Mouse (Mus musculus) MEL (cell line): ENCODE measurements at regions not wholly inside any gene's neighbourhood (a gene's known extent, or its start where the extent isn't known, plus 50 kb on each side); places are given as distances from the start of the nearest gene placed in this dataset.

Source experiments
- DNase-seq: peaks from one replicate; pipeline ENCODE4 v3.0.0; 2011; ENCODE audit warnings: low read depth, low spot score
- H3K27ac ChIP-seq: 2 replicates; pipeline ENCODE4 v1.5.1; 2012; ENCODE audit warnings: low read depth, mild to moderate bottlenecking, control low read depth, low read length, moderate library complexity; ENCODE audit not compliant: control insufficient read depth
- H3K27me3 ChIP-seq, 2 experiments: fragments of 150-350 bp in 1 of 2; sonication (generic) in 1 of 2; 2 replicates each; pipeline ENCODE4 v1.6.1; 2012; ENCODE audit warnings: low read length in 2 of 2, mild to moderate bottlenecking in 2 of 2, improper control_type of control experiment in 1 of 2, moderate library complexity in 1 of 2; ENCODE audit not compliant: insufficient read depth in 2 of 2, control insufficient read depth in 1 of 2
- H3K36me3 ChIP-seq, 2 experiments: 2 replicates each; pipeline ENCODE4 v1.6.1; 2012 to 2014; ENCODE audit warnings: low read length in 2 of 2, improper control_type of control experiment in 1 of 2, inconsistent platforms in 1 of 2, mild to moderate bottlenecking in 1 of 2; ENCODE audit not compliant: insufficient read depth in 2 of 2, control insufficient read depth in 1 of 2
- H3K4me1 ChIP-seq, 2 experiments: fragments of 150-350 bp in 1 of 2; sonication (generic) in 1 of 2; 2 replicates each; pipeline ENCODE4 v1.6.1; 2012; ENCODE audit warnings: low read length in 2 of 2, improper control_type of control experiment in 1 of 2, mild to moderate bottlenecking in 1 of 2; ENCODE audit not compliant: insufficient read depth in 2 of 2, control insufficient read depth in 1 of 2
- H3K4me3 ChIP-seq, 2 experiments: fragments of 150-350 bp in 1 of 2; sonication (generic) in 1 of 2; 2 replicates each; pipeline ENCODE4 v1.5.1; 2012; ENCODE audit warnings: low read depth in 2 of 2, low read length in 2 of 2, mild to moderate bottlenecking in 2 of 2, moderate library complexity in 2 of 2, control low read depth in 1 of 2, improper control_type of control experiment in 1 of 2; ENCODE audit not compliant: control insufficient read depth in 1 of 2, insufficient read depth in 1 of 2
- H3K79me2 ChIP-seq: 2 replicates; pipeline ENCODE4 v1.6.1; 2012; ENCODE audit warnings: mild to moderate bottlenecking, low read length, moderate library complexity; ENCODE audit not compliant: control insufficient read depth, poor library complexity, insufficient read depth
- H3K9ac ChIP-seq: 2 replicates; pipeline ENCODE4 v1.6.1; 2012; ENCODE audit warnings: low read depth, mild to moderate bottlenecking, control low read depth, low read length, moderate library complexity; ENCODE audit not compliant: control insufficient read depth, poor library complexity, severe bottlenecking
- H3K9me3 ChIP-seq: fragments of 150-350 bp; sonication (generic); replicated peaks from 2 replicates; pipeline ENCODE4 v1.6.1; 2012; ENCODE audit warnings: mild to moderate bottlenecking, low read length, improper control_type of control experiment, moderate library complexity; ENCODE audit not compliant: insufficient read depth
- EP300 ChIP-seq, 2 experiments: IDR thresholded peaks; 2 replicates each; pipeline ENCODE4 v1.6.1; 2011; ENCODE audit warnings: improper control_type of control experiment in 2 of 2, low read length in 2 of 2, low read depth in 1 of 2, mild to moderate bottlenecking in 1 of 2
- JUND ChIP-seq: IDR thresholded peaks from 2 replicates; pipeline ENCODE4 v1.6.1; 2011; ENCODE audit warnings: low read depth, mild to moderate bottlenecking, improper control_type of control experiment, low read length
- MAFK ChIP-seq: IDR thresholded peaks from 2 replicates; pipeline ENCODE4 v1.6.1; 2011; ENCODE audit warnings: low read depth, mild to moderate bottlenecking, low read length, improper control_type of control experiment, borderline replicate concordance
- MAX ChIP-seq: IDR thresholded peaks from 2 replicates; pipeline ENCODE4 v1.6.1; 2011; ENCODE audit warnings: low read length, improper control_type of control experiment
- MAZ ChIP-seq: IDR thresholded peaks from 2 replicates; pipeline ENCODE4 v1.6.1; 2012; ENCODE audit warnings: low read depth, mild to moderate bottlenecking, inconsistent platforms, low read length, improper control_type of control experiment
- MYB ChIP-seq: IDR thresholded peaks from 2 replicates; pipeline ENCODE4 v1.6.1; 2011; ENCODE audit warnings: mild to moderate bottlenecking, low read depth, low read length, improper control_type of control experiment
- NELFE ChIP-seq: IDR thresholded peaks from 2 replicates; pipeline ENCODE4 v1.6.1; 2011; ENCODE audit warnings: low read depth, low read length, improper control_type of control experiment
- POLR2A ChIP-seq, 2 experiments: IDR thresholded peaks; 2 replicates each; pipeline ENCODE4 v1.6.1; 2011 to 2012; ENCODE audit warnings: low read length in 2 of 2, mild to moderate bottlenecking in 2 of 2, control low read depth in 1 of 2, improper control_type of control experiment in 1 of 2, low read depth in 1 of 2, moderate library complexity in 1 of 2; ENCODE audit not compliant: control insufficient read depth in 1 of 2, insufficient read depth in 1 of 2, poor library complexity in 1 of 2
- RCOR1 ChIP-seq: IDR thresholded peaks from 2 replicates; pipeline ENCODE4 v1.6.1; 2012; ENCODE audit warnings: low read depth, mild to moderate bottlenecking, inconsistent platforms, low read length, improper control_type of control experiment
- SMC3 ChIP-seq: IDR thresholded peaks from 2 replicates; pipeline ENCODE4 v1.6.1; 2011; ENCODE audit warnings: low read depth, low read length, improper control_type of control experiment
- USF2 ChIP-seq, 2 experiments: IDR thresholded peaks; 2 replicates each; pipeline ENCODE4 v1.6.1; 2011 to 2012; ENCODE audit warnings: improper control_type of control experiment in 2 of 2, low read length in 2 of 2, borderline replicate concordance in 1 of 2, inconsistent platforms in 1 of 2, low read depth in 1 of 2, mild to moderate bottlenecking in 1 of 2; ENCODE audit not compliant: insufficient read depth in 1 of 2
- ZKSCAN1 ChIP-seq: IDR thresholded peaks from 2 replicates; pipeline ENCODE4 v1.6.1; 2012; ENCODE audit warnings: low read depth, mild to moderate bottlenecking, inconsistent platforms, low read length, improper control_type of control experiment, moderate library complexity
- ZNF384 ChIP-seq: IDR thresholded peaks from 2 replicates; pipeline ENCODE4 v1.6.1; 2012; ENCODE audit warnings: low read depth, mild to moderate bottlenecking, inconsistent platforms, low read length, improper control_type of control experiment

GRCm38 (mm10) chr13:112160173-112160641 lies 128.0 kb upstream of the Ankrd55 start:
- Histone ChIP-seq H3K36me3 (no peaks in the 10 kb centered on the region), H3K4me1 (no peaks in the 10 kb centered on the region), H3K79me2 (no peaks in the 10 kb centered on the region), H3K9ac (no peak overlapping the region), H3K27me3 (peaks cover 0 to 3% of the 10 kb centered on the region in 2 experiments; a peak in 1 of 4 replicates), H3K4me3 (no peak overlapping the region), H3K9me3 (no peaks in the 10 kb centered on the region), H3K27ac (no peak overlapping the region)
- TF ChIP-seq POLR2A (IDR thresholded peaks at IDR 0.05; ENCODE audit: control insufficient read depth in 1 of 2, insufficient read depth in 1 of 2, low read depth in 1 of 2, low read length in 2 of 2, poor library complexity in 1 of 2) (no peak), MAZ (no peak), JUND (no peak), ZNF384 (no peak), MAX (no peak), ZKSCAN1 (no peak), NELFE (no peak)
- no peak for DNase-seq

GRCm38 (mm10) chr13:112160726-112161125 lies 127.5 kb upstream of the Ankrd55 start:
- H3K4me1 ChIP-seq = no peaks in the 10 kb centered on the region
- no peak overlapping the region for H3K4me3 ChIP-seq
- TF ChIP-seq SMC3 (no peak), MYB (no peak), USF2 (IDR thresholded peaks at IDR 0.05; ENCODE audit: borderline replicate concordance in 1 of 2, insufficient read depth in 1 of 2, low read depth in 1 of 2, low read length in 2 of 2) (no peak), RCOR1 (no peak)
- no peak overlapping the region for H3K27ac ChIP-seq
- no peaks in the 10 kb centered on the region for H3K79me2 ChIP-seq
- DNase-seq = no peak
- H3K36me3 ChIP-seq = no peaks in the 10 kb centered on the region
- no peaks in the 10 kb centered on the region for H3K9me3 ChIP-seq
- no peak overlapping the region for H3K9ac ChIP-seq
- H3K27me3 ChIP-seq = peaks cover 0 to 3% of the 10 kb centered on the region in 2 experiments; a peak in 1 of 4 replicates

DNA sequence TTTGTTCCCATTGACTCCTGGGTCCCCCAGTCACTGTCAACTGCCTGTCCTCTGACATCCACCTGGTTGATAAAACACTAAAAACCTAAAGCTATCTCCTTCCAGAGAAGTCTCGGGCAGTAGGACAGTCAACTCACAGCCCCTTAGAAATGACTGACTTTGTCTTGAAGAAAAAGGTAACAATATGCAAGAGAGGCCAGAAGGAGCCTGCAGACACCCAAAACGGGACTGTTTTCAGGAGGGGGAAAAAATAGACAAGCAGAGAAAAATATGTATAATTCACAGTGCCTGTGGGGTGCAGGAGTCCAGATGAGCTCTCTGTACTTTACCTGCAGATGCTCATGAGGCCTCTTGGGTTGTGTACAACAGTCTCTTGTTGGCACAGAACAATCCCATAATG lies 126.4 kb upstream of the Ankrd55 start:
- H3K27me3 ChIP-seq = peaks cover 0 to 3% of the 10 kb centered on the region in 2 experiments; a peak in 1 of 4 replicates
- no peaks in the 10 kb centered on the region for H3K36me3 ChIP-seq
- H3K4me1 ChIP-seq = no peaks in the 10 kb centered on the region
- TF ChIP-seq EP300 (IDR thresholded peaks at IDR 0.05; ENCODE audit: low read depth in 1 of 2, low read length in 2 of 2) = no peak
- TF ChIP-seq MAFK = no peak
- H3K79me2 ChIP-seq = no peaks in the 10 kb centered on the region
- DNase-seq = no peak
- no peak overlapping the region for H3K4me3 ChIP-seq
- no peaks in the 10 kb centered on the region for H3K9me3 ChIP-seq
- no peak overlapping the region for H3K27ac ChIP-seq
- H3K9ac ChIP-seq = no peak overlapping the region
